Mouse (Mus musculus): ENCODE measurements around the gene Cyp4f37. TPM values are rescaled to one million over a fixed set of nuclear protein-coding genes. Genes with fewer than 3 reads are reported as not detected.

Cyp4f37 gene
- polyA plus RNA-seq, 1 experiment from 2014 or later = not detected

GRCm38 (mm10) chr17:32658246-32658645 lies 37.1 kb downstream of the Cyp4f37 start:
- no peak for ATAC-seq (replicated peaks; ENCODE audit: extremely low read depth, insufficient read depth, low FRiP score)
- 0 out of 2 replicates have a peak, but pooled peaks cover 3% of the 10 kb centered on the region for H3K4me1 ChIP-seq (ENCODE audit: control insufficient read depth, insufficient read depth, low read length)
- no peaks in the 10 kb centered on the region for H3K9me3 ChIP-seq (replicated peaks; ENCODE audit: control insufficient read depth, low read length)
- H3K36me3 ChIP-seq (ENCODE audit: control insufficient read depth, insufficient read depth) = no peaks in the 10 kb centered on the region
- no peak overlapping the region for H3K9ac ChIP-seq (ENCODE audit: low read length)
- H3K27me3 ChIP-seq (ENCODE audit: control insufficient read depth, insufficient read depth, low read length) = no peaks in the 10 kb centered on the region
- no peak overlapping the region for H3K4me2 ChIP-seq (ENCODE audit: low read depth, low read length)
- no peak overlapping the region for H3K27ac ChIP-seq (ENCODE audit: low read length)
- H3K4me3 ChIP-seq (ENCODE audit: low read length) = no peak overlapping the region
- WGBS = 69% methylated on average over 1 of the region's 1 CpGs

GRCm38 (mm10) chr17:32658712-32659111 lies 37.6 kb downstream of the Cyp4f37 start, which contains the start of gene Cyp4f40:
TSS of gene Cyp4f40 (plus strand) at chr17:32658900.
- H3K27ac ChIP-seq (ENCODE audit: low read length) = no peak within 1 kb of the TSS
- H3K36me3 ChIP-seq (ENCODE audit: control insufficient read depth, insufficient read depth) = no peaks in the 10 kb centered on the region
- H3K9ac ChIP-seq (ENCODE audit: low read length) = no peak within 1 kb of the TSS
- 0 out of 2 replicates have a peak, but pooled peaks cover 3% of the 10 kb centered on the region for H3K4me1 ChIP-seq (ENCODE audit: control insufficient read depth, insufficient read depth, low read length)
- H3K9me3 ChIP-seq (replicated peaks; ENCODE audit: control insufficient read depth, low read length) = no peaks in the 10 kb centered on the region
- no peak within 1 kb of the TSS for H3K4me2 ChIP-seq (ENCODE audit: low read depth, low read length)
- 13% methylated on average over 2 of the region's 2 CpGs for WGBS
- 0 out of 2 replicates have a peak, but pooled peaks have one; percentile 41 for ATAC-seq (replicated peaks; ENCODE audit: extremely low read depth, insufficient read depth, low FRiP score)
- H3K27me3 ChIP-seq (ENCODE audit: control insufficient read depth, insufficient read depth, low read length) = no peaks in the 10 kb centered on the region
- no peak within 1 kb of the TSS for H3K4me3 ChIP-seq (ENCODE audit: low read length)

DNA sequence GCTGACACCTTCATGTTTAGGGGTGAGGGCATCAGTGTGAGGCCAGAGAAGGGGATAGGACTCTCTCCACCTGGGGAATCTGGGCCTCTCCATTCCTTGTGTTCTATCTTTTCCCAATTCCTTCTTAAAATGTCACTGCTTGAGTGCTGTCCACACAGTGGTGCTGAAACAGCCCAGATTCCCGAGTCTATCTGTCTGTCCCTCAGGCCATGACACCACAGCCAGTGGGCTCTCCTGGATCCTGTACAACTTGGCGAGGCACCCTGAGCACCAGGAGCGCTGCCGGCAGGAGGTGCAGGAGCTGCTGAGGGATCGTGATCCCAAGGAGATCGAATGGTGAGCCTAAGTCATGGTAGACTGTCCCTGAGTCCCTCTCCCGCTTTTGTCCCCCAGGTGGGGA lies 52.9 kb downstream of the Cyp4f37 start:
- Histone ChIP-seq H3K9ac (ENCODE audit: low read length) (no peak overlapping the region), H3K36me3 (ENCODE audit: control insufficient read depth, insufficient read depth) (no peaks in the 10 kb centered on the region), H3K4me3 (ENCODE audit: low read length) (no peak overlapping the region), H3K4me2 (ENCODE audit: low read depth, low read length) (no peak overlapping the region), H3K27me3 (ENCODE audit: control insufficient read depth, insufficient read depth, low read length) (no peaks in the 10 kb centered on the region), H3K27ac (ENCODE audit: low read length) (no peak overlapping the region), H3K9me3 (replicated peaks; ENCODE audit: control insufficient read depth, low read length) (no peaks in the 10 kb centered on the region), H3K4me1 (ENCODE audit: control insufficient read depth, insufficient read depth, low read length) (no peaks in the 10 kb centered on the region)
- ATAC-seq (replicated peaks; ENCODE audit: extremely low read depth, insufficient read depth, low FRiP score) = no peak
- WGBS = 65% methylated on average over 7 of the region's 7 CpGs

GRCm38 (mm10) chr17:32676040-32676635 lies 55.0 kb downstream of the Cyp4f37 start:
- WGBS = 38% methylated on average over 21 of the region's 21 CpGs
- H3K4me2 ChIP-seq (ENCODE audit: low read depth, low read length) = peak overlapping the region; percentile 28
- H3K4me1 ChIP-seq (ENCODE audit: control insufficient read depth, insufficient read depth, low read length) = no peaks in the 10 kb centered on the region
- no peak for ATAC-seq (replicated peaks; ENCODE audit: extremely low read depth, insufficient read depth, low FRiP score)
- H3K27ac ChIP-seq (ENCODE audit: low read length) = no peak overlapping the region
- no peaks in the 10 kb centered on the region for H3K9me3 ChIP-seq (replicated peaks; ENCODE audit: control insufficient read depth, low read length)
- no peak overlapping the region for H3K4me3 ChIP-seq (ENCODE audit: low read length)
- H3K36me3 ChIP-seq (ENCODE audit: control insufficient read depth, insufficient read depth) = no peaks in the 10 kb centered on the region
- H3K27me3 ChIP-seq (ENCODE audit: control insufficient read depth, insufficient read depth, low read length) = no peaks in the 10 kb centered on the region
- H3K9ac ChIP-seq (ENCODE audit: low read length) = no peak overlapping the region

- WGBS = 22% methylated on average over 2 of the region's 2 CpGs
- H3K27me3 ChIP-seq (ENCODE audit: control insufficient read depth, insufficient read depth, low read length) = no peaks in the 10 kb centered on the region
- no peaks in the 10 kb centered on the region for H3K4me1 ChIP-seq (ENCODE audit: control insufficient read depth, insufficient read depth, low read length)
- ATAC-seq (replicated peaks; ENCODE audit: extremely low read depth, insufficient read depth, low FRiP score) = no peak
- H3K4me2 ChIP-seq (ENCODE audit: low read depth, low read length) = no peak overlapping the region
- no peaks in the 10 kb centered on the region for H3K36me3 ChIP-seq (ENCODE audit: control insufficient read depth, insufficient read depth)
- no peak overlapping the region for H3K9ac ChIP-seq (ENCODE audit: low read length)
- no peak overlapping the region for H3K4me3 ChIP-seq (ENCODE audit: low read length)
- H3K9me3 ChIP-seq (replicated peaks; ENCODE audit: control insufficient read depth, low read length) = no peaks in the 10 kb centered on the region
- H3K27ac ChIP-seq (ENCODE audit: low read length) = no peak overlapping the region
These were observed 59.3 kb downstream of the Cyp4f37 start for GRCm38 (mm10) chr17:32680404-32680803.

DNA sequence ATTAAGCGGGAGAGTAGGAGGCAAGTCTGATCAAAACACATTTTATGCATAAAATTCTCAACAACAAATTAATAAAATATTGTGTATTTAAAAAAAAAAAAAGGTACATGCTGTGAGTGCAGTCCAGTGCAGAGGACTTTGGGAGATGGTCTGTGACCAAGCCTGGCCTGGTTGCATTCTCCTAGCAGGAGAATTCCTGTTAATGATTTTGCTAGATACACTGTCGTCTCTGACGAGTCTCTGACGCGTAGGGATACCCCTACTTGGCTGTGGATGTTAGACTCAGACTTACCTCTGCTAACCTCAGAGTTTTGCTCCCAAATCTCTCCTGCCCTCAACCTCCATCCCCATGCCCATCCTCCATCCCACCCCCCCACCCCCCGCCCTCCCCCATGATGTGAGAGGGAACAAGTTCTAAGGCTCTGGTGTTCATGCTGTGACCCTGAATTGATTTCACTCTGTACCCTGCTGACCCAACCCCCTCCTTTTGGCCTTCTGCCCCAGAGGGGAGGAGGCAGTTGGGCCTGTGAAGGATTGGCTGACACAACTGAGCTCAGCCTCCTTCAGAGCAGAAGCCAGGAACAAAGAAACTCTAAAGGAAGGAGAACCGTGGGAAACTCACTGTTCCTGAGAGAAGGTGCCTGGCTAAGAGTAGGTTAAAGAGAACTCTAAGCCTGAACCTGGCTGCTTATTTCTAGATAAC lies 64.1 kb downstream of the Cyp4f37 start, which contains the start of gene Cyp4f15:
Gene Cyp4f15, plus strand, starts transcription at position 580 of the 703 bp plus-strand sequence.
- no peak within 1 kb of the TSS for H3K9ac ChIP-seq (ENCODE audit: low read length)
- 26% methylated on average over 7 of the region's 7 CpGs for WGBS
- no peaks in the 10 kb centered on the region for H3K9me3 ChIP-seq (replicated peaks; ENCODE audit: control insufficient read depth, low read length)
- no peak within 1 kb of the TSS for H3K4me2 ChIP-seq (ENCODE audit: low read depth, low read length)
- H3K4me3 ChIP-seq (ENCODE audit: low read length) = no peak within 1 kb of the TSS
- H3K36me3 ChIP-seq (ENCODE audit: control insufficient read depth, insufficient read depth) = no peaks in the 10 kb centered on the region
- H3K27me3 ChIP-seq (ENCODE audit: control insufficient read depth, insufficient read depth, low read length) = no peaks in the 10 kb centered on the region
- H3K27ac ChIP-seq (ENCODE audit: low read length) = no peak within 1 kb of the TSS
- no peaks in the 10 kb centered on the region for H3K4me1 ChIP-seq (ENCODE audit: control insufficient read depth, insufficient read depth, low read length)
- ATAC-seq (replicated peaks; ENCODE audit: extremely low read depth, insufficient read depth, low FRiP score) = no peak

Other genes starting within 250 kb of the Cyp4f37 start
- gene Wiz, start 231.9 kb upstream of the Cyp4f37 start, polyA plus RNA-seq (2015; fragmentation: Nextera tagmentation; extraction: Ambion mirVana) = 10.5 and 11.1 TPM in 2 replicates
- gene Rasal3, start 217.7 kb upstream of the Cyp4f37 start, polyA plus RNA-seq (2015; fragmentation: Nextera tagmentation; extraction: Ambion mirVana) = 5.8 and 13.9 TPM in 2 replicates
- gene Pglyrp2, start 197.1 kb upstream of the Cyp4f37 start, polyA plus RNA-seq (2015; fragmentation: Nextera tagmentation; extraction: Ambion mirVana) = 1.5 and 3.0 TPM in 2 replicates
- gene Cyp4f39, start 168.6 kb upstream of the Cyp4f37 start, polyA plus RNA-seq (2015; fragmentation: Nextera tagmentation; extraction: Ambion mirVana) = 0.24 and 0.54 TPM in 2 replicates
- gene Cyp4f17, start 115.3 kb upstream of the Cyp4f37 start, polyA plus RNA-seq (2015; fragmentation: Nextera tagmentation; extraction: Ambion mirVana) = 6.5 and 6.8 TPM in 2 replicates
- gene Cyp4f16, start 84.8 kb upstream of the Cyp4f37 start, polyA plus RNA-seq (2015; fragmentation: Nextera tagmentation; extraction: Ambion mirVana) = 16.7 and 17.6 TPM in 2 replicates
- not detected in 2 replicates for gene Cyp4f40, start 37.6 kb downstream of the Cyp4f37 start, polyA plus RNA-seq (2015; fragmentation: Nextera tagmentation; extraction: Ambion mirVana)
- not detected in 2 replicates for gene Cyp4f15, start 64.3 kb downstream of the Cyp4f37 start, polyA plus RNA-seq (2015; fragmentation: Nextera tagmentation; extraction: Ambion mirVana)
- 18.0 and 21.8 TPM in 2 replicates for gene Zfp871, start 167.0 kb downstream of the Cyp4f37 start, polyA plus RNA-seq (2015; fragmentation: Nextera tagmentation; extraction: Ambion mirVana)
- 0.88 and 0.92 TPM in 2 replicates for gene Zfp811, start 188.6 kb downstream of the Cyp4f37 start, polyA plus RNA-seq (2015; fragmentation: Nextera tagmentation; extraction: Ambion mirVana)
- gene Zfp799, start 209.0 kb downstream of the Cyp4f37 start, polyA plus RNA-seq (2015; fragmentation: Nextera tagmentation; extraction: Ambion mirVana) = 6.0 and 8.1 TPM in 2 replicates